Mouse (Mus musculus) E14TG2a.4 (cell line): Measurements from ENCODE around the gene Wipi2.

Source experiments
- CTCF ChIP-seq: conservative IDR thresholded peaks from 2 replicates; pipeline ENCODE4 v1.5.1; 2014; ENCODE audit warnings: low read length
- POU5F1 ChIP-seq: IDR thresholded peaks from 2 replicates; pipeline ENCODE4 v1.6.1; 2014; ENCODE audit warnings: low read length, borderline replicate concordance

GRCm38 (mm10) chr5:142718037-142718436 is 90.5 kb downstream of the Wipi2 start:
- peak; percentile 92 for TF ChIP-seq CTCF
- TF ChIP-seq POU5F1, result no peak
